Mouse (Mus musculus) midbrain, embryonic 13.5 days (tissue): ENCODE measurements around the gene Celf1. TPM values are rescaled to one million over a fixed set of nuclear protein-coding genes. Genes with fewer than 3 reads are reported as not detected.
A peak's percentile ranks its signal among the peaks of the same experiment; 100 is the strongest.
"Not testable (repeated sequence)": the region's sequence is repeated elsewhere in the genome, so short reads cannot be mapped to it uniquely, and the experiment has no call there.

Experiments
- ATAC-seq: fragments of 200-750 bp; cut with Nextera tagmentation; 2 replicates; pipeline ENCODE4 v1.8.0; 2017; ENCODE audit warnings: mild to moderate bottlenecking, moderate TSS enrichment, moderate library complexity
- H3K27ac ChIP-seq: fragments of 300-500 bp; sonication (generic); 2 replicates; pipeline ENCODE4 v1.5.1; 2015; ENCODE audit warnings: inconsistent platforms, mild to moderate bottlenecking, moderate library complexity
- H3K27me3 ChIP-seq: fragments of 300-500 bp; sonication (generic); 2 replicates; pipeline ENCODE4 v1.6.1; 2015; ENCODE audit warnings: mild to moderate bottlenecking, inconsistent platforms
- H3K36me3 ChIP-seq: fragments of 300-500 bp; sonication (generic); 2 replicates; pipeline ENCODE4 v1.6.1; 2015; ENCODE audit warnings: mild to moderate bottlenecking, inconsistent platforms
- H3K4me1 ChIP-seq: fragments of 300-500 bp; sonication (generic); replicated peaks from 2 replicates; pipeline ENCODE4 v1.6.1; 2015; ENCODE audit warnings: inconsistent platforms
- H3K4me2 ChIP-seq: fragments of 300-500 bp; sonication (generic); replicated peaks from 2 replicates; pipeline ENCODE4 v1.6.1; 2015; ENCODE audit warnings: moderate library complexity, mild to moderate bottlenecking, inconsistent platforms
- H3K4me3 ChIP-seq: fragments of 300-500 bp; sonication (generic); replicated peaks from 2 replicates; pipeline ENCODE4 v1.5.1; 2015; ENCODE audit warnings: mild to moderate bottlenecking, inconsistent platforms
- H3K9ac ChIP-seq: fragments of 300-500 bp; sonication (generic); replicated peaks from 2 replicates; pipeline ENCODE4 v1.6.1; 2015; ENCODE audit warnings: mild to moderate bottlenecking, inconsistent platforms
- H3K9me3 ChIP-seq: fragments of 300-500 bp; sonication (generic); 2 replicates; pipeline ENCODE4 v1.6.1; 2016; ENCODE audit warnings: mild to moderate bottlenecking, inconsistent platforms
- WGBS: fragments of 180-500 bp; shearing (Covaris S2); methylation state at CpG from one replicate; pipeline ENCODE4 v1.1.7; 2015; 5-methylcytosine and 5-hydroxymethylcytosine counted together
- polyA plus RNA-seq: library from polyadenylated mRNA; unstranded; fragments of >200 nt; fragmentation: Nextera tagmentation; extraction: Ambion mirVana; gene quantifications from 2 replicates; pipeline ENCODE4 v1.2.1, GENCODE M21; 2015

Celf1 gene
- polyA plus RNA-seq, 1 experiment from 2014 or later, result 137 TPM

DNA sequence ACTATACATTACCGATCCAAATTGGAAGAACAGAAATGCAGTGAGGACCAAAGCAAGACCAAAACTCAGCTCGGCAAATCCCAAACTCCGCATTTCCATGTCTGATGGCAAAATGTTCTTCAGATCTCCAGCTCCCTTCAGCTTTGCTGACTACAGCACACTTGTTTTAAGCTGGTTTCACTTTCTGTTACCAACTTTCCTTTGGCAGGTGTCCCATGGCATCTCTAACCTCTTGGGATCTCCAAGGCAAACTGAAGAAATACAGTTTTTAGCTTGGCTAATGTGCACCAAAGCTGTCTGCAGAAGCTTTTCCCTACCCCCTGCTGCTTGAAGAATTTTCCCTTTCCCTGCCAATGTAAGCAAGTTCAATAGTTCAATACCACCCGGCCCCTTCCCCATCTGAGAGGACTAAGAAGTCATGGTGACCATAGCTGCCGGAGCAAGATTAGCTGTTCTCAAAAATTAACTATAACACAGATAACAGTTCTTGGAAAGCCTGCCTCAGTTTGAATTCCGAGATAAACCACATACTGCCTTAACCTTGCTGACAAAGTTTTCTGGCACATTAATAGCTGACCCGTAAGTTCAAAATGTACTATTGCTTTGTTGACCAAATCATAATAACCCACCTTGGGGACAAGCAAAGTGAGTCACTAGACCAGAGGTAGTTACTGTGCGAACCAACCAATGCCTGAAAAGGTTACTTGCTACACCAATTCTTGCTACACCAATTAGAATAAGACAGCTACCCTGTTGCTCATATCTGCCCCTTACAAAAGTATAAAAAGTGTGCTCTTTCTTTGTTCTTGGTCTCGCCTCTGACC lies 87.4 kb downstream of the Celf1 start:
- H3K27ac ChIP-seq, result no peak overlapping the region
- no peak overlapping the region for H3K4me2 ChIP-seq
- H3K9me3 ChIP-seq, result 0 out of 2 replicates have a peak, but pooled peaks cover 3% of the 10 kb centered on the region
- no peak overlapping the region for H3K4me3 ChIP-seq
- H3K9ac ChIP-seq, result no peak overlapping the region
- H3K27me3 ChIP-seq, result no peaks in the 10 kb centered on the region
- ATAC-seq, result no peak
- WGBS, result 88% methylated on average over 9 of the region's 9 CpGs
- no peaks in the 10 kb centered on the region for H3K4me1 ChIP-seq
- H3K36me3 ChIP-seq, result no peaks in the 10 kb centered on the region

- Histone ChIP-seq H3K27ac (no peak overlapping the region), H3K4me3 (no peak overlapping the region), H3K36me3 (no peaks in the 10 kb centered on the region), H3K27me3 (no peaks in the 10 kb centered on the region), H3K9ac (no peak overlapping the region), H3K4me2 (no peak overlapping the region), H3K4me1 (no peaks in the 10 kb centered on the region), H3K9me3 (0 out of 2 replicates have a peak, but pooled peaks cover 3% of the 10 kb centered on the region)
- 84% methylated on average over 4 of the region's 4 CpGs for WGBS
- ATAC-seq, result no peak
Measured at GRCm38 (mm10) chr2:91031216-91031615, 91.0 kb downstream of the Celf1 start.

GRCm38 (mm10) chr2:91033000-91033399 lies 92.8 kb downstream of the Celf1 start:
- H3K4me1 ChIP-seq, result no peaks in the 10 kb centered on the region

DNA sequence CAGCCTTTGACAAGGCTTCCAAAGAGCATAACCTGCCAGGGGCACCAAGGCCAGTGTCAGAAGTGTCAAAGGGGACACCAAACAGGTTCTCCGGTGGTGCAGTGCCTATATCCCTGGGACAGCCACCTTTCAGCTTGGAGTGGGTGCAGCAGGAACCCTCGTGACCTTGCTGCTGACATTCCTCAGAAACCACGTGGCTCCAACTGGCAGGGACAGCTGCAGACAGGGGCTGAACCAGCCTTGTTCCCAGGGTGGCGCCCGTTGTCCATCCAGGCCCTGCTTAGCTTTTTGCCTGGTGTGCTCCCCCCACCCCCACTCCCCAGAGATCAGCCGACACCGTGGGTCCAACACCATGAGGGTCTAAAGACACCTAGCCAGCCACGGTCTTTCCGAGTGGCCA lies 95.2 kb downstream of the Celf1 start, which contains the start of gene Rapsn:
TSS of gene Rapsn (plus strand) at position 236 of the 400 bp plus-strand sequence.
- Histone ChIP-seq H3K36me3 (no peaks in the 10 kb centered on the region), H3K27me3 (no peaks in the 10 kb centered on the region), H3K4me2 (no peak within 1 kb of the TSS), H3K9me3 (no peaks in the 10 kb centered on the region), H3K4me3 (no peak within 1 kb of the TSS), H3K27ac (no peak within 1 kb of the TSS), H3K9ac (no peak within 1 kb of the TSS), H3K4me1 (no peaks in the 10 kb centered on the region)
- ATAC-seq, result no peak
- 73% methylated on average over 9 of the region's 9 CpGs for WGBS

More at GRCm38 (mm10) chr2:91033000-91033399, 92.8 kb downstream of the Celf1 start:
- Histone ChIP-seq H3K27me3 (no peaks in the 10 kb centered on the region), H3K27ac (no peak overlapping the region), H3K4me3 (no peak overlapping the region), H3K9me3 (0 out of 2 replicates have a peak, but pooled peaks cover 3% of the 10 kb centered on the region), H3K36me3 (no peaks in the 10 kb centered on the region), H3K4me2 (no peak overlapping the region), H3K9ac (no peak overlapping the region)
- 17% methylated on average over 3 of the region's 3 CpGs for WGBS
- no peak for ATAC-seq

DNA sequence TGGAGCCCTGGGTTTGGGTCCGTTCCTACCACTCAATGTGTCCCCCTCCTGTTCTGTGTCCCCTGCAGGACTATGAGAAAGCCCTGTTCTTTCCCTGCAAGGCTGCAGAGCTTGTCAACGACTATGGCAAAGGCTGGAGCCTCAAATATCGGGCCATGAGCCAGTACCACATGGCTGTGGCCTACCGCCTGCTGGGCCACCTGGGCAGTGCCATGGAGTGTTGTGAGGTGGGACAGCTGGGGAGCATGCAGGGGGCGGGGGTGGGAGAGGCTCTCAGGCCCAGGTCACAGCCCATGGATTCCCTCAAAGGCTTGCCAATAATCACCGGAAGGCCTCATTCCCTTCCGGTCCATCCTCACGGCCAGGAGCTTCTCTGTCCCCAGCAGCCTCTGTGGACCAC lies 101.6 kb downstream of the Celf1 start:
- Histone ChIP-seq H3K9ac (no peak overlapping the region), H3K27ac (no peak overlapping the region), H3K27me3 (no peaks in the 10 kb centered on the region), H3K4me1 (no peaks in the 10 kb centered on the region; the same call in 1 of the 2 replicates), H3K9me3 (no peaks in the 10 kb centered on the region), H3K4me2 (no peak overlapping the region), H3K4me3 (no peak overlapping the region), H3K36me3 (no peaks in the 10 kb centered on the region)
- no peak for ATAC-seq
- WGBS, result 79% methylated on average over 8 of the region's 8 CpGs

GRCm38 (mm10) chr2:91042651-91043398 lies 102.6 kb downstream of the Celf1 start:
- no peaks in the 10 kb centered on the region for H3K9me3 ChIP-seq
- H3K27ac ChIP-seq, result no peak overlapping the region
- H3K4me3 ChIP-seq, result no peak overlapping the region
- ATAC-seq, result peak; percentile 48; the same call in 1 of the 2 replicates
- no peaks in the 10 kb centered on the region for H3K27me3 ChIP-seq
- WGBS, result 72% methylated on average over 21 of the region's 21 CpGs
- no peaks in the 10 kb centered on the region; the same call in 1 of the 2 replicates for H3K4me1 ChIP-seq
- no peak overlapping the region for H3K9ac ChIP-seq
- no peak overlapping the region for H3K4me2 ChIP-seq
- H3K36me3 ChIP-seq, result no peaks in the 10 kb centered on the region

GRCm38 (mm10) chr2:91044727-91045126 lies 104.5 kb downstream of the Celf1 start:
- no peak overlapping the region for H3K4me3 ChIP-seq

GRCm38 (mm10) chr2:91045805-91046204 lies 105.6 kb downstream of the Celf1 start:
- H3K9me3 ChIP-seq, H3K4me2 ChIP-seq, ATAC-seq, H3K36me3 ChIP-seq, H3K27ac ChIP-seq, H3K9ac ChIP-seq, H3K4me1 ChIP-seq, H3K27me3 ChIP-seq, H3K4me3 ChIP-seq: not testable (repeated sequence)
- WGBS, result 100% methylated on average over 1 of the region's 1 CpGs

More at GRCm38 (mm10) chr2:91044727-91045126, 104.5 kb downstream of the Celf1 start:
- Histone ChIP-seq H3K4me1 (no peaks in the 10 kb centered on the region; the same call in 1 of the 2 replicates), H3K27me3 (no peaks in the 10 kb centered on the region), H3K4me2 (no peak overlapping the region), H3K9ac (no peak overlapping the region), H3K27ac (no peak overlapping the region), H3K36me3 (no peaks in the 10 kb centered on the region), H3K9me3 (no peaks in the 10 kb centered on the region)
- WGBS, result 89% methylated on average over 13 of the region's 13 CpGs
- ATAC-seq, result no peak

- Histone ChIP-seq H3K9ac (no peak overlapping the region), H3K27ac (no peak overlapping the region), H3K4me1 (peaks cover 4% of the 10 kb centered on the region; the same call in 1 of the 2 replicates), H3K4me3 (no peak overlapping the region), H3K4me2 (no peak overlapping the region), H3K36me3 (0 out of 2 replicates have a peak, but pooled peaks cover 6% of the 10 kb centered on the region), H3K9me3 (no peaks in the 10 kb centered on the region), H3K27me3 (no peaks in the 10 kb centered on the region)
- no peak for ATAC-seq
- WGBS, result 82% methylated on average over 9 of the region's 9 CpGs
Measured at GRCm38 (mm10) chr2:91047359-91047758, 107.2 kb downstream of the Celf1 start.

GRCm38 (mm10) chr2:91051917-91052316 lies 111.7 kb downstream of the Celf1 start:
- Histone ChIP-seq H3K36me3 (peaks cover 22% of the 10 kb centered on the region), H3K4me3 (no peak overlapping the region), H3K4me1 (peaks cover 21% of the 10 kb centered on the region), H3K4me2 (no peak overlapping the region), H3K9me3 (no peaks in the 10 kb centered on the region), H3K27me3 (no peaks in the 10 kb centered on the region), H3K9ac (no peak overlapping the region), H3K27ac (no peak overlapping the region)
- no peak for ATAC-seq
- WGBS, result 88% methylated on average over 3 of the region's 3 CpGs

GRCm38 (mm10) chr2:91052752-91053151 lies 112.6 kb downstream of the Celf1 start:
- Histone ChIP-seq H3K4me2 (peak overlapping the region; percentile 97), H3K9ac (no peak overlapping the region), H3K4me3 (peak overlapping the region; percentile 71; the same call in 1 of the 2 replicates), H3K9me3 (no peaks in the 10 kb centered on the region), H3K27me3 (no peaks in the 10 kb centered on the region), H3K36me3 (peaks cover 30% of the 10 kb centered on the region), H3K27ac (no peak overlapping the region), H3K4me1 (peaks cover 21% of the 10 kb centered on the region)
- ATAC-seq, result no peak
- 55% methylated on average over 2 of the region's 2 CpGs for WGBS
